ENCODE assay signal across 22 mouse cellular contexts in the genomic region with DNA sequence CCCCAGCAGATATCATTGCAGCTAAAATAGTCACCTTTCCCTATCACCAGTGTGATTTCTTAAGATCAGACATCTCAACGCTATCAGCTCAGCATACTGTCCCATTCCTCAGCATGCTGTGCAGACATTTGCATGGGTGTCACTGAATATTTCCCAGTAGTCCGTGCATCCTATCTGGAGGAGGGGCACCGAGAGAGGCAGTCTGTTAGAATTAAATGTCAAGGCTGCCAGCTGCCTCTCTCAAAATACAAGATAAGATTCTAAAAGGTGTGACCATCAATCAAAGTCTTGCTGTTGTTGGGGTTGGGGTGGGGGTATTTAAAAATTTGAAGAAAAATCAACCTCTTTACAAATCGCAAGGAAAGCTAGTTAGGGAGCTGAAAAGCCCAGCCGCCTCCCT. TPM values are rescaled to one million over a fixed set of nuclear protein-coding genes. Genes with fewer than 3 reads are reported as not detected.
DNase-seq lines count a peak whose midpoint lies in the region; ATAC-seq lines count a peak whose summit lies in the region.
"Had no signal": no experiment of that assay in that cellular context is flagged by ENCODE, and none has a peak within 500 bp of the region (broad histone marks: within the 10 kb centered on the region; RNA-seq: fewer than 3 reads in every experiment).

No protein-coding gene starts in this region.

- H3K4me2 ChIP-seq in heart, embryonic 11.5 days: peak overlapping the region; percentile 14
- H3K4me2 ChIP-seq in heart, embryonic 15.5 days: peak overlapping the region; percentile 34; the same call in 1 of the 2 replicates
- H3K4me2 ChIP-seq: embryonic facial prominence, embryonic 13.5 days; forebrain, embryonic 12.5 days; hindbrain, embryonic 13.5 days had no signal

- no peak for ATAC-seq in heart, embryonic 11.5 days (replicated peaks; ENCODE audit: insufficient number of reproducible peaks, low FRiP score, low TSS enrichment)
- no peak for ATAC-seq in heart, embryonic 15.5 days (replicated peaks; ENCODE audit: insufficient number of reproducible peaks, insufficient read depth, low FRiP score, low read depth)
- ATAC-seq: CD4-positive, CD25-positive, alpha-beta regulatory T cell, adult 4 months; forebrain, embryonic 16.5 days; hindbrain, postnatal 0 days had no signal

- H3K9me3 ChIP-seq in heart, embryonic 11.5 days (replicated peaks; ENCODE audit: control insufficient read depth, low read length): no peaks in the 10 kb centered on the region
- H3K9me3 ChIP-seq in heart, embryonic 15.5 days (replicated peaks): no peaks in the 10 kb centered on the region
- H3K9me3 ChIP-seq: embryonic facial prominence, embryonic 13.5 days; forebrain, embryonic 12.5 days; G1E; hindbrain, embryonic 13.5 days had no signal

- no peak overlapping the region for H3K9ac ChIP-seq in heart, embryonic 11.5 days (ENCODE audit: low read depth, low read length)
- no peak overlapping the region for H3K9ac ChIP-seq in heart, embryonic 15.5 days
- H3K9ac ChIP-seq: embryonic facial prominence, embryonic 13.5 days; forebrain, embryonic 12.5 days; hindbrain, embryonic 13.5 days had no signal

- H3K36me3 ChIP-seq in heart, embryonic 11.5 days (ENCODE audit: control insufficient read depth, insufficient read depth, low read length): no peaks in the 10 kb centered on the region
- H3K36me3 ChIP-seq in heart, embryonic 15.5 days: no peaks in the 10 kb centered on the region
- H3K36me3 ChIP-seq: embryonic facial prominence, embryonic 13.5 days; forebrain, embryonic 12.5 days; G1E; hindbrain, embryonic 13.5 days had no signal

- peaks cover 5% of the 10 kb centered on the region; the same call in 1 of the 2 replicates for H3K4me1 ChIP-seq in heart, embryonic 11.5 days (ENCODE audit: control insufficient read depth, insufficient read depth, low read length)
- H3K4me1 ChIP-seq in heart, embryonic 15.5 days (replicated peaks): peaks cover 10% of the 10 kb centered on the region
- H3K4me1 ChIP-seq: embryonic facial prominence, embryonic 13.5 days; forebrain, embryonic 12.5 days; hindbrain, embryonic 13.5 days had no signal

- no peak overlapping the region for H3K4me3 ChIP-seq in heart, embryonic 11.5 days (ENCODE audit: low read depth, low read length)
- no peak overlapping the region for H3K4me3 ChIP-seq in heart, embryonic 15.5 days
- H3K4me3 ChIP-seq: embryonic facial prominence, embryonic 13.5 days; forebrain, embryonic 12.5 days; hindbrain, embryonic 13.5 days had no signal

- intact Hi-C loops in heart, postnatal 14 days (cut with DNase I): no loop called here

- 27% methylated on average over 5 of the region's 5 CpGs for WGBS in heart, embryonic 11.5 days (ENCODE audit: insufficient replicate concordance)
- WGBS in heart, embryonic 15.5 days: 27% methylated on average over 5 of the region's 5 CpGs

- peak; percentile 51 to 71 for DNase-seq in adrenal gland, adult (ENCODE audit: inconsistent age in 2 of 2, low spot score in 1 of 2)
- no peak for DNase-seq in adrenal gland, postnatal 4 days (ENCODE audit: low spot score in 2 of 2)
- no peak for DNase-seq in heart, postnatal 14 days
- DNase-seq in heart, adult 18-20 months: no peak
- DNase-seq in layer of hippocampus, adult 9-11 months: peak; percentile 31
- DNase-seq in layer of hippocampus, adult 11-12 months (ENCODE audit: low spot score): no peak
- DNase-seq: B cell, adult 2 months; cerebellum, adult 18-20 months; cerebellum, adult 9-11 months; cerebellum, postnatal 36 days; gastrocnemius, postnatal 14 days; kidney, adult 11 months; kidney, adult 9 months had no signal

- H3K27me3 ChIP-seq in heart, embryonic 11.5 days (ENCODE audit: control insufficient read depth, insufficient read depth, low read length): no peaks in the 10 kb centered on the region
- H3K27me3 ChIP-seq in heart, embryonic 15.5 days: no peaks in the 10 kb centered on the region
- H3K27me3 ChIP-seq: embryonic facial prominence, embryonic 13.5 days; forebrain, embryonic 12.5 days; hindbrain, embryonic 13.5 days had no signal

- no peak overlapping the region for H3K27ac ChIP-seq in heart, embryonic 11.5 days (ENCODE audit: low read depth, low read length)
- 0 out of 2 replicates have a peak overlapping the region, but pooled peaks have one; percentile 12 for H3K27ac ChIP-seq in heart, embryonic 15.5 days
- H3K27ac ChIP-seq: embryonic facial prominence, embryonic 13.5 days; forebrain, embryonic 12.5 days; hindbrain, embryonic 13.5 days; hindbrain, postnatal 0 days had no signal

RNA-seq across cellular contexts. Expression of gene Zfp366, which starts 28.4 kb away (rescaled TPM):
- total RNA-seq in adrenal gland, postnatal 4 days (2021): 1 to 10 TPM; 4.8 to 6.9 TPM
- polyA plus RNA-seq in heart, embryonic 11.5 days (2014; fragmentation: Nextera tagmentation; extraction: Ambion mirVana): 0.11 and 0.25 TPM in 2 replicates
- total RNA-seq in heart, postnatal 14 days (2021): 10 to 100 TPM; 19.7 to 21.2 TPM
- polyA plus RNA-seq in heart, embryonic 15.5 days (2015; fragmentation: Nextera tagmentation; extraction: Ambion mirVana): 0.58 and 0.62 TPM in 2 replicates
- 10 to 100 TPM; 14.1 to 14.9 TPM for total RNA-seq in heart, adult 18-20 months (2021)
- polyA plus RNA-seq: G1E had no signal

Comparison
In these comparisons a context has a peak if more than half of its experiments do, and no peak if none do; other contexts are left out.
1. DNase-seq: peak in adrenal gland, adult (2 of 2) and layer of hippocampus, adult 9-11 months (single experiment); none in adrenal gland, postnatal 4 days (0 of 2), heart, postnatal 14 days (0 of 2), heart, adult 18-20 months (0 of 2) and layer of hippocampus, adult 11-12 months (single experiment).